Mouse (Mus musculus) left cerebral cortex, adult 2 months (tissue): ENCODE measurements around the gene Iqsec1. TPM values are rescaled to one million over a fixed set of nuclear protein-coding genes. Genes with fewer than 3 reads are reported as not detected.

Experiments
- DNase-seq, 2 experiments: peaks; one replicate each; pipeline ENCODE4 v3.0.0; 2021 to 2022; ENCODE audit warnings: low spot score in 2 of 2, mixed read lengths in 1 of 2; ENCODE audit errors: extremely low spot score in 1 of 2
- H3K27ac ChIP-seq: fragments of 200-600 bp; 2 replicates; pipeline ENCODE4 v1.8.1; 2022
- H3K4me3 ChIP-seq: fragments of 200-600 bp; 2 replicates; pipeline ENCODE4 v1.8.1; 2022
- CTCF ChIP-seq: fragments of 200-600 bp; IDR thresholded peaks from 2 replicates; pipeline ENCODE4 v1.8.1; 2022; ENCODE audit warnings: antibody characterized with exemption, mild to moderate bottlenecking, moderate library complexity
- intact Hi-C: fragments of 180-260 bp; cut with DNase I; formaldehyde crosslinking; loops from one replicate; pipeline ENCODE4 v1.15.1; 2025
- total RNA-seq, 2 experiments: library from RNA; stranded (reverse); gene quantifications; 2 replicates each; pipeline ENCODE4 v1.2.3; 2021

The Iqsec1 gene
- total RNA-seq, 2 experiments from 2014 or later, result 369 to 377 TPM

GRCm38 (mm10) chr6:90948097-90948496 lies 40.4 kb downstream of the Iqsec1 start:
- TF ChIP-seq CTCF, result no peak
- intact Hi-C loops, result no loop called here
- Histone ChIP-seq H3K4me3 (no peak overlapping the region), H3K27ac (no peak overlapping the region)
- DNase-seq, result no peak

GRCm38 (mm10) chr6:90945560-90946230 lies 42.8 kb downstream of the Iqsec1 start:
- no peak for TF ChIP-seq CTCF
- peak; percentile 63 to 77 for DNase-seq
- intact Hi-C loops, result loop anchor here (1.0 kb wide), 1 partner anchor 20 kb away; no protein-coding TSS in a partner anchor
- Histone ChIP-seq H3K27ac (peak overlapping the region; percentile 77), H3K4me3 (no peak overlapping the region)

GRCm38 (mm10) chr6:90941257-90941656 lies 47.2 kb downstream of the Iqsec1 start:
- intact Hi-C loops, result no loop called here
- no peak for DNase-seq
- no peak for TF ChIP-seq CTCF

GRCm38 (mm10) chr6:90933656-90934055 lies 54.8 kb downstream of the Iqsec1 start:
- no peak overlapping the region for H3K4me3 ChIP-seq
- no peak overlapping the region for H3K27ac ChIP-seq
- no peak for DNase-seq
- intact Hi-C loops, result no loop called here
- no peak for TF ChIP-seq CTCF

More at GRCm38 (mm10) chr6:90941257-90941656, 47.2 kb downstream of the Iqsec1 start:
- no peak overlapping the region for H3K4me3 ChIP-seq
- no peak overlapping the region for H3K27ac ChIP-seq

GRCm38 (mm10) chr6:90928806-90929205 lies 59.7 kb downstream of the Iqsec1 start:
- H3K27ac ChIP-seq, result no peak overlapping the region
- no peak overlapping the region for H3K4me3 ChIP-seq
- TF ChIP-seq CTCF, result no peak
- no peak for DNase-seq
- intact Hi-C loops, result loop anchor here (5.0 kb wide), 1 partner anchor 112 kb away; no protein-coding TSS in a partner anchor

- TF ChIP-seq CTCF, result no peak
- no peak for DNase-seq
- peak overlapping the region; percentile 76 for H3K27ac ChIP-seq
- no peak overlapping the region for H3K4me3 ChIP-seq
- intact Hi-C loops, result loop anchor here (1.0 to 5.0 kb wide), 2 partner anchors 21 to 108 kb away; no protein-coding TSS in a partner anchor
Observed at GRCm38 (mm10) chr6:90925472-90925871, 63.0 kb downstream of the Iqsec1 start.

GRCm38 (mm10) chr6:90924796-90925195 lies 63.7 kb downstream of the Iqsec1 start:
- DNase-seq, result no peak
- no peak for TF ChIP-seq CTCF
- intact Hi-C loops, result loop anchor here (1.0 to 5.0 kb wide), 2 partner anchors 22 to 107 kb away; no protein-coding TSS in a partner anchor
- Histone ChIP-seq H3K4me3 (no peak overlapping the region), H3K27ac (peak overlapping the region; percentile 76; the same call in 1 of the 2 replicates)

- intact Hi-C loops, result no loop called here
- H3K4me3 ChIP-seq, result no peak overlapping the region
- DNase-seq, result no peak
- no peak for TF ChIP-seq CTCF
- peak overlapping the region; percentile 8; the same call in 1 of the 2 replicates for H3K27ac ChIP-seq
Observed at GRCm38 (mm10) chr6:90924379-90924778, 64.1 kb downstream of the Iqsec1 start.

GRCm38 (mm10) chr6:90921259-90921946 lies 67.1 kb downstream of the Iqsec1 start:
- no peak overlapping the region for H3K4me3 ChIP-seq
- H3K27ac ChIP-seq, result no peak overlapping the region
- no peak for TF ChIP-seq CTCF
- DNase-seq, result no peak
- intact Hi-C loops, result no loop called here

- intact Hi-C loops, result no loop called here
- no peak for DNase-seq
- TF ChIP-seq CTCF, result no peak
- H3K27ac ChIP-seq, result no peak overlapping the region
- H3K4me3 ChIP-seq, result no peak overlapping the region
Observed at GRCm38 (mm10) chr6:90920510-90921220, 67.8 kb downstream of the Iqsec1 start.

GRCm38 (mm10) chr6:90919636-90920420 lies 68.7 kb downstream of the Iqsec1 start:
- intact Hi-C loops, result no loop called here
- Histone ChIP-seq H3K4me3 (no peak overlapping the region), H3K27ac (peak overlapping the region; percentile 44; the same call in 1 of the 2 replicates)
- DNase-seq, result no peak
- TF ChIP-seq CTCF, result no peak
